Mouse (Mus musculus) liver, embryonic 12.5 days (tissue): Measurements from ENCODE around the gene Klhl12. TPM values are rescaled to one million over a fixed set of nuclear protein-coding genes. Genes with fewer than 3 reads are reported as not detected.
A peak's percentile ranks its signal among the peaks of the same experiment; 100 is the strongest.
"Not testable (repeated sequence)": the region's sequence is repeated elsewhere in the genome, so short reads cannot be mapped to it uniquely, and the experiment has no call there.

Experiments used
- ATAC-seq: fragments of 200-750 bp; cut with Nextera tagmentation; 2 replicates; pipeline ENCODE4 v1.8.0; 2017; ENCODE audit warnings: moderate number of reproducible peaks, mild to moderate bottlenecking, moderate library complexity
- H3K27ac ChIP-seq: fragments of 300-500 bp; sonication (generic); 2 replicates; pipeline ENCODE4 v1.5.1; 2016; ENCODE audit warnings: mild to moderate bottlenecking
- H3K27me3 ChIP-seq: fragments of 300-500 bp; sonication (generic); replicated peaks from 2 replicates; pipeline ENCODE4 v1.6.1; 2016; ENCODE audit warnings: mild to moderate bottlenecking, moderate library complexity
- H3K36me3 ChIP-seq: fragments of 300-500 bp; sonication (generic); 2 replicates; pipeline ENCODE4 v1.6.1; 2016; ENCODE audit warnings: mild to moderate bottlenecking, moderate library complexity
- H3K4me1 ChIP-seq: fragments of 300-500 bp; sonication (generic); 2 replicates; pipeline ENCODE4 v1.6.1; 2016
- H3K4me2 ChIP-seq: fragments of 300-500 bp; sonication (generic); 2 replicates; pipeline ENCODE4 v1.6.1; 2016; ENCODE audit warnings: mild to moderate bottlenecking, moderate library complexity
- H3K4me3 ChIP-seq: fragments of 300-500 bp; sonication (generic); 2 replicates; pipeline ENCODE4 v1.5.1; 2016; ENCODE audit warnings: mild to moderate bottlenecking, moderate library complexity
- H3K9ac ChIP-seq: fragments of 300-500 bp; sonication (generic); 2 replicates; pipeline ENCODE4 v1.6.1; 2016; ENCODE audit warnings: mild to moderate bottlenecking, moderate library complexity
- H3K9me3 ChIP-seq: fragments of 300-500 bp; sonication (generic); replicated peaks from 2 replicates; pipeline ENCODE4 v1.6.1; 2016; ENCODE audit warnings: mild to moderate bottlenecking, moderate library complexity
- WGBS: fragments of 180-500 bp; shearing (Covaris S2); methylation state at CpG from one replicate; pipeline ENCODE4 v1.1.7; 2016; ENCODE audit not compliant: insufficient replicate concordance; 5-methylcytosine and 5-hydroxymethylcytosine counted together
- polyA plus RNA-seq: library from polyadenylated mRNA; unstranded; fragments of >200 nt; fragmentation: Nextera tagmentation; extraction: Ambion mirVana; gene quantifications from 2 replicates; pipeline ENCODE4 v1.2.1, GENCODE M21; 2016

The Klhl12 gene
- polyA plus RNA-seq, 1 experiment from 2014 or later = 40.2 TPM

DNA sequence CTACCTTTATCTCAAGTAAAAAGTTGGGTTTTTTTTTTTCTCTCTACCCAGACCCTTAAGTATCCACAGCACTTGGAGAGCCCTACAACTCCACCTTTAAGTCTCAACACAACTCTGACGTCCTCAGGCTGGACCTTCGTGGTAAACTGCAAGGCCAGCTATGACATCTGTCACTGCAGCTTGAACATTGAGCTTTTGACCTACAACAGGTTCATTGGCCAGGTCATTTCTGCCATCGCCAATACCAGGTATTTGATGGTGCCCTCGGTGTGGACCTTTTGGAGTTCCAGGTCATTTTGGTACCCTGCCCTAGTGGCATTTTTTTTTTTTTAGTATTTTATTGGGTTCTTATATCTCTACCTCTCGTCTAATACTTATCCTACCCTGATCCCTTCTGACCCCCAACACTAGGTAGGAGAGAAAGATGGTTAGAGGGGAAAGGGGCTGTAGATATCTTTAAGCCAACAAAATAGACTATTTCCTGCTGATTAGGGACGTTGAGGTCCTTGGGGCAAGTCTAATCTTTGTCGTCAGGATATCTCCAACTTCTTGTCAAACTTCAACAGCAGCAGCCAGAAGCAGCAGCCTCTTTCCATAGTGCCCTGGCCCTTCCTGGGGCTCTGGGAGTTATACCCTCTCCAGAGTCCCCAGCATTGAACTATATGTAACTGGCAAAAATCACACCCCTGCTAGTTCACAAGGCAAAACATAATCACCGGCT is 64.8 kb downstream of the Klhl12 start:
- Histone ChIP-seq H3K4me2 (peak overlapping the region; percentile 24; the same call in 1 of the 2 replicates), H3K4me3 (no peak overlapping the region), H3K27me3 (peaks cover 16% of the 10 kb centered on the region), H3K9me3 (no peaks in the 10 kb centered on the region), H3K9ac (peak overlapping the region; percentile 13), H3K27ac (peak overlapping the region; percentile 64), H3K36me3 (no peaks in the 10 kb centered on the region), H3K4me1 (peaks cover 43% of the 10 kb centered on the region)
- WGBS = 32% methylated on average over 8 of the region's 8 CpGs
- ATAC-seq = peak; percentile 68

DNA sequence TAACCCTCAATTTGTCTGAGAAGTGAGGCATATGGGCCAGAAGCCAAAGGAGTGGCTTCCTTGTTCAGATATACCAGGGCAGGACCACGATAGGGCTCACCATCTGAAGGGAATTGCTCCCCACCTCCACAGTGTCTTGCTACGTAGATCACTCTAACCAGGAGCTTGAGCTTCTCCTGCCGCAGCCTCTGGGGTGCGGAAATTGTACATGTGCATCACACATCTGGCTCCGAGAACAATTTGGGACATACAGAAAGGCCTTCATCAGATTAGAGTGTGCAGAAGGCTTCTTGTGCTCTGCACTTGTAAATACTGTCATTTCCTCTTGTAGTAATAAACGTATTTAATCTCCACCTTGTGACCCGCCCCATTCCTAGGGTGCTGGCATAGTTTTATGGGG is 65.8 kb downstream of the Klhl12 start:
- Histone ChIP-seq H3K4me2 (no peak overlapping the region), H3K27ac (peak overlapping the region; percentile 64), H3K4me3 (no peak overlapping the region), H3K9ac (peak overlapping the region; percentile 13), H3K4me1 (peaks cover 53% of the 10 kb centered on the region), H3K27me3 (peaks cover 6% of the 10 kb centered on the region; the same call in 1 of the 2 replicates), H3K9me3 (no peaks in the 10 kb centered on the region), H3K36me3 (no peaks in the 10 kb centered on the region)
- ATAC-seq = peak; percentile 31; the same call in 1 of the 2 replicates
- 44% methylated on average over 7 of the region's 7 CpGs for WGBS

DNA sequence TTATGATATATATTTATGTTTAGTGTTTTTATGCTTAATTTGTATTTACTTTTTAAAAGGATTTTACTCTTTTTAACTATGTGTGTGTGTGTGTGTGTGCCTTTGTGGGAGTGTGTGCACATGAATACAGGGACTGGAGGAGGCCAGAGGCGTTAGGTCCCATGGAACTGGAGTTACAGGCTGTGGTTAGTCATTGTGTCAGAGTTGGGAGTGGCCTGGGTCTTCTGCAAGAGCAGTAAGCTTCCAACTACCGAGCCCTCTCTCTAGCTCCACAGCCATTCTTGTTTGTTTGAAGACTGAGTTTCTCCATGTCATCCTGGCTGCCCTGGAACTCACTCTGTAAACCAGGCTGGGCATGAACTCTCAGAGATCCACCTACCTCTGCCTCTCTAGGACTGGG is 67.0 kb downstream of the Klhl12 start:
- Histone ChIP-seq H3K27me3 (no peaks in the 10 kb centered on the region), H3K4me2 (no peak overlapping the region), H3K9me3 (no peaks in the 10 kb centered on the region), H3K9ac (no peak overlapping the region), H3K4me3 (no peak overlapping the region), H3K27ac (no peak overlapping the region), H3K36me3 (no peaks in the 10 kb centered on the region), H3K4me1 (peaks cover 64% of the 10 kb centered on the region)
- no peak for ATAC-seq
- 18% methylated on average over 2 of the region's 2 CpGs for WGBS

DNA sequence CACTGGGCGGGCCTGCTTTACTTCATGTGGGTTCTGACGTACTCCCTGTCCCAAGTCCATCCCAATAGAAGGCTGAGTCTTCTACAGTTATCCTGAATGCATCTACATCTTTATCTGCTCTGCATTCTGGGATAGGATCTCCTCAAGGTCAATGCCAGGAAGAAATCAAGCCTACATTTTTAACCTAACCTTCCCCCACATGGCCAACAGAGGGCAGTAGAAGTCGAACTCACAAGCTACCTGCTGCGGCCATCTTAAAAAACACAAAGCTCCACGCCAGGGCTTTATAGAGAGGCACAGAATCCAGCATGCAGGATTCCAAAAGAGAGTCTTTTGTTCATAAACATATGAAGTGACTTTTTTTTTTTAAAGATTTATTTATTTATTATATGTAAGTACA is 69.1 kb downstream of the Klhl12 start:
- ATAC-seq = no peak

DNA sequence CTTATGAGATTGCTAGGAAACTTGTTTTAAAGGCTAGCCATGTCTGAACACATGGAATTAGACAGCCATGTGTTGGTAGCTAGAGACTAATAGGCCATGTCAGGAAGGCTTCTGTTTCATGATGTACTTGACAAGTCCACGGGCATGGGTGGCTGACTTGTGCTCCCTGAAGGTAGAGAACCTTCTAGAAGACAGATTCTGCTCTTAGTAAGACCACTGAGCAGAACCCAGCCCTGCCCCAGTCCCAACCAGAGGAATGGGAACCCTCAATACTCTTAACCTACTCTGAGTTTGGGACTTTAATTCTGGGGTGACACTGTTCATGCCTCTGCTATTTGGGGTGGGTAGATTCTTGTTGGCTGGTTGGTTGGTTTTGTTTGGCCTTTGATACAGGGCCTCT is 69.7 kb downstream of the Klhl12 start:
- H3K9me3 ChIP-seq = no peaks in the 10 kb centered on the region
- no peak for ATAC-seq
- no peak overlapping the region for H3K4me3 ChIP-seq
- H3K9ac ChIP-seq = no peak overlapping the region
- H3K4me2 ChIP-seq = no peak overlapping the region
- H3K4me1 ChIP-seq = peaks cover 64% of the 10 kb centered on the region
- WGBS = 78% methylated on average over 1 of the region's 1 CpGs
- H3K36me3 ChIP-seq = no peaks in the 10 kb centered on the region
- no peaks in the 10 kb centered on the region for H3K27me3 ChIP-seq
- H3K27ac ChIP-seq = peak overlapping the region; percentile 96

More for the DNA sequence above, 69.1 kb downstream of the Klhl12 start:
- H3K36me3 ChIP-seq = no peaks in the 10 kb centered on the region
- H3K9me3 ChIP-seq = no peaks in the 10 kb centered on the region
- WGBS = 63% methylated on average over 5 of the region's 5 CpGs
- no peaks in the 10 kb centered on the region for H3K27me3 ChIP-seq
- no peak overlapping the region for H3K4me2 ChIP-seq
- H3K4me3 ChIP-seq = no peak overlapping the region
- peaks cover 63% of the 10 kb centered on the region for H3K4me1 ChIP-seq
- no peak overlapping the region for H3K27ac ChIP-seq
- no peak overlapping the region for H3K9ac ChIP-seq

DNA sequence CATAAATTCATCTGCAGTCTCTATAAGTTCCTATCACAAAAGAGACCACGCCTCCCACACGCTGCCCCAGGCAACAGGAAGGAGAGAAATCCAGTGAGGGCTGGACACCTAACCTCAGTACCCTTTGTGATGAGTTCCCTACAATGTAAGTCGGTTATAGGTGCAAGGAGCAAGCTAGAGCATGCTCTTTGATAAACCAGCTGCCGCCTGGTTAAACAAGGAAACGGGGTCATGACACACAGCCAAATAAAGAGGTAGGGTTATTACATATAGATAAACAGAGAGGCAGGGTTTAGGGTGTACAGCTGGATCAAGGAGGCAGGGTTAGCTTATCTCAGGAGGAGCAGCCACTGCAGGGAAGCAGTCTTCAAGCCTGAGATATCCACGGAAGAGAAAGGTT is 71.4 kb downstream of the Klhl12 start:
- Histone ChIP-seq H3K4me3 (peak overlapping the region; percentile 36), H3K9ac (peak overlapping the region; percentile 60)
- WGBS = 23% methylated on average over 6 of the region's 6 CpGs

DNA sequence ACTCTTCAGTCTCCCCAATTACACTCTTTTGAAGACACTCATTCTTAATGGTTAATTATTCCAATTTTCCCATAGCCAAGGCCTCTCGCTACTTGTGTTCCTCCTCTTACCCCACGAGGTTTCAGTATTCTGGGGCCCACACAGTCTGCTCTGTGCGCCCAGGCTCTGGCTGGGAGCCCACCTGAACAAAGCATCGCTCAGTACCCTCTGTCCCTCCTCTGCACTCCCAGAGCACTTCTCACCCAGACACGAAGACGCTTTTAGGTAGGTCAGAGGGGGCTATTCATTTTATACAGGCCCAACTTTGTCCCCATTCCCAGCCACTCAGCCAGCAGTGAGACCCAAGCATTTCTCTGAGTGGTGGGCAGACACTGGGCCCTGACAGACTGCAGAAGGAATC is 75.3 kb downstream of the Klhl12 start:
- ATAC-seq = no peak
- H3K36me3 ChIP-seq = no peaks in the 10 kb centered on the region
- H3K9me3 ChIP-seq = no peaks in the 10 kb centered on the region
- peak overlapping the region; percentile 43 for H3K27ac ChIP-seq
- no peak overlapping the region for H3K4me2 ChIP-seq
- peaks cover 49% of the 10 kb centered on the region for H3K4me1 ChIP-seq
- H3K27me3 ChIP-seq = no peaks in the 10 kb centered on the region
- WGBS = 76% methylated on average over 6 of the region's 6 CpGs
- H3K4me3 ChIP-seq = no peak overlapping the region
- no peak overlapping the region for H3K9ac ChIP-seq

More for the DNA sequence above, 71.4 kb downstream of the Klhl12 start:
- no peaks in the 10 kb centered on the region for H3K27me3 ChIP-seq
- ATAC-seq = peak; percentile 99
- peak overlapping the region; percentile 68 for H3K4me2 ChIP-seq
- no peaks in the 10 kb centered on the region for H3K9me3 ChIP-seq
- H3K4me1 ChIP-seq = peaks cover 56% of the 10 kb centered on the region
- no peaks in the 10 kb centered on the region for H3K36me3 ChIP-seq
- H3K27ac ChIP-seq = peak overlapping the region; percentile 96

DNA sequence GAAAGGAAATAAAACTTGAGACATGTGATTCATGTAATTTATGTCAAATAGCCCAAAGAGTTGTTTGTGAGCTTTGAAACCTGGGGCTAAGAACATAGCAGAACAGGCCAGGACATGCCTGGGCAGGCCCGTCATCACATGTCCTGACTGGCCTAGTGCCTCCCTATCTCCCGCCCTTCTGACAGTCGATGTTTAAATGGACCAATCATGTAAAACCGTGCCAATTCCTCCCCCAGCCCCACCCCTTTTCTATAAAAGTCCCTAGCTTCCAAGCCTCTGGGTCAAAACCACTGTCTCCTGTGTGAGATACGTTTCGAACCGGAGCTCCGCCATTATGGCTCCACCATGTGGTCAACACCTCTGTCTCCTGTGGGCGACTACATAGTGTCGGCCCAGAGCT is 78.4 kb downstream of the Klhl12 start:
- not testable (repeated sequence) for H3K9me3 ChIP-seq, H3K4me2 ChIP-seq, H3K9ac ChIP-seq, H3K36me3 ChIP-seq, ATAC-seq, H3K4me3 ChIP-seq, H3K27ac ChIP-seq, H3K27me3 ChIP-seq
- peaks cover 30% of the 10 kb centered on the region for H3K4me1 ChIP-seq
- 91% methylated on average over 10 of the region's 10 CpGs for WGBS

DNA sequence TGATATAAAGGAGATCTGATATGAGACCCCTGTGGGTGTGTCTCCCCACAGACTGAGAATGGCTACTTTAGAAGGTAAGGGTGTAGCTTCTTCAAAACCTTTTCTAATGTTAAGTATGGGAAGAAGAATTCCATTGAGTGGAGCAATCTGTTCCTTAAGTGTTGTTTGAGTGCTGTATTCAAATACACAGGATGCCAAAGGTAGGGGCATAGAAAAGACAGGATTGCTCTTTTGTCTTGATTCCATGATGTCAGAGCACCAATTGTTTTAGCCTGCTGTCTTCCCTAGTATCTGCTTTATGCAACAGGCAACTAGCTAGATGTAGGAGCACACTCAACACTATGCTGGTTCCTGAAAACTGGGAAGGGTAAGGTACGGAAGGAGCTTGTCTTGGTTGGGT is 79.7 kb downstream of the Klhl12 start:
- 82% methylated on average over 1 of the region's 1 CpGs for WGBS
- H3K36me3 ChIP-seq = no peaks in the 10 kb centered on the region
- no peak overlapping the region for H3K4me2 ChIP-seq
- H3K9me3 ChIP-seq = no peaks in the 10 kb centered on the region
- no peak for ATAC-seq
- peaks cover 25% of the 10 kb centered on the region for H3K4me1 ChIP-seq
- H3K9ac ChIP-seq = no peak overlapping the region
- H3K4me3 ChIP-seq = no peak overlapping the region
- no peak overlapping the region for H3K27ac ChIP-seq
- no peaks in the 10 kb centered on the region for H3K27me3 ChIP-seq

DNA sequence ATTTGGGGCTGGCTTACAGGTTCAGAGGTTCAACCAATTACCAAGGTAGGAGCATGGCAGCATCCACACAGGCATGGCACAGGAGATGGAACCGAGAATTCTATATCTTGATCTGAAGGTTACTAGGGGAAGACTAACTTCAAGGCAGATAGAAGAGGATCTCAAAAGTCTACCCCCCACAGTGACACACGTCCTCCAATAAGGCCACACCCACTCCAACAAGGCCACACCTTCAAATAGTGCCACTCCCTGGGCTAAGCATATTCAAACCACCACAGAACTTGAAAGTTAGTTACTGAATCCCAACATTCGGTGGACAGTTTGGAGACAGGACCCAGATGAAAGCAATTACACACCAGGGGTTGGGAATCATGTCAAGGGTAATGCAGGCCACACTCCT is 80.2 kb downstream of the Klhl12 start:
- H3K4me2 ChIP-seq = no peak overlapping the region
- H3K9ac ChIP-seq = no peak overlapping the region
- no peaks in the 10 kb centered on the region for H3K27me3 ChIP-seq
- no peak overlapping the region for H3K27ac ChIP-seq
- WGBS = 57% methylated on average over 3 of the region's 3 CpGs
- ATAC-seq = peak; percentile 63
- peaks cover 21% of the 10 kb centered on the region for H3K4me1 ChIP-seq
- no peak overlapping the region for H3K4me3 ChIP-seq
- H3K36me3 ChIP-seq = no peaks in the 10 kb centered on the region
- H3K9me3 ChIP-seq = no peaks in the 10 kb centered on the region

DNA sequence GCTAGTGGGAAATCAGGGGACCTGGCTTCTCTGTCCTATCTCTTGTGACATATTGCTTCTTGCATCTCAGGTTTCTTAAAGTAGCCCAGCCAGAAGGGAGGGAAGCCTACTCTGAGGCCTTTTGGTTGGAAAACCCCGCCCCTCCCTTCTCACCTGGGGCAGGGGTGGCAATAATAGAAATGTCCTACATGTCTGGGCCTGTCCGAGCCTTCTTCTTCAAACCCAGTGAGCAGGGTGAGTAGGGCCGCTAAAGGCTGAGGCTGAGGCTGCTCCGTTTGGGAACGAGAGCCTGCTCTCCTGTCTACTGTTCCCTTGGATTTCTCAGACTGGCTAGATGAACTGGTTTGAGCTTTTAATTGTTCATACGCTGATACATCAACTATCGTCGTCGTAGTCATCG is 85.3 kb downstream of the Klhl12 start:
- Histone ChIP-seq H3K4me2 (no peak overlapping the region), H3K4me1 (peaks cover 5% of the 10 kb centered on the region), H3K4me3 (no peak overlapping the region), H3K27me3 (0 out of 2 replicates have a peak, but pooled peaks cover 3% of the 10 kb centered on the region), H3K9me3 (no peaks in the 10 kb centered on the region), H3K9ac (no peak overlapping the region), H3K36me3 (no peaks in the 10 kb centered on the region), H3K27ac (no peak overlapping the region)
- WGBS = 82% methylated on average over 10 of the region's 10 CpGs
- no peak for ATAC-seq
